Mouse (Mus musculus) midbrain, embryonic 10.5 days (tissue): ENCODE measurements at regions not wholly inside any gene's neighbourhood (a gene's known extent, or its start where the extent isn't known, plus 50 kb on each side); places are given as distances from the start of the nearest gene placed in this dataset.

Experiments
- DNase-seq: peaks from one replicate; pipeline ENCODE4 v3.0.0-alpha.2; 2017; ENCODE audit warnings: low spot score
- H3K27ac ChIP-seq: fragments of 300-500 bp; sonication (generic); replicated peaks from 2 replicates; pipeline ENCODE4 v1.5.1; 2016; ENCODE audit warnings: mild to moderate bottlenecking
- H3K27me3 ChIP-seq: fragments of 300-500 bp; sonication (generic); 2 replicates; pipeline ENCODE4 v1.6.1; 2016; ENCODE audit warnings: low read depth, mild to moderate bottlenecking; ENCODE audit not compliant: poor library complexity, severe bottlenecking
- H3K36me3 ChIP-seq: fragments of 300-500 bp; sonication (generic); 2 replicates; pipeline ENCODE4 v1.6.1; 2016; ENCODE audit warnings: mild to moderate bottlenecking, moderate library complexity
- H3K4me1 ChIP-seq: fragments of 300-500 bp; sonication (generic); 2 replicates; pipeline ENCODE4 v1.6.1; 2016
- H3K4me3 ChIP-seq: fragments of 300-500 bp; sonication (generic); 2 replicates; pipeline ENCODE4 v1.5.1; 2016; ENCODE audit warnings: mild to moderate bottlenecking, moderate library complexity
- H3K9me3 ChIP-seq: fragments of 300-500 bp; sonication (generic); replicated peaks from 2 replicates; pipeline ENCODE4 v1.6.1; 2016; ENCODE audit warnings: mild to moderate bottlenecking
- WGBS: fragments of 180-500 bp; shearing (Covaris S2); methylation state at CpG from one replicate; pipeline ENCODE4 v1.1.7; 2016; 5-methylcytosine and 5-hydroxymethylcytosine counted together

DNA sequence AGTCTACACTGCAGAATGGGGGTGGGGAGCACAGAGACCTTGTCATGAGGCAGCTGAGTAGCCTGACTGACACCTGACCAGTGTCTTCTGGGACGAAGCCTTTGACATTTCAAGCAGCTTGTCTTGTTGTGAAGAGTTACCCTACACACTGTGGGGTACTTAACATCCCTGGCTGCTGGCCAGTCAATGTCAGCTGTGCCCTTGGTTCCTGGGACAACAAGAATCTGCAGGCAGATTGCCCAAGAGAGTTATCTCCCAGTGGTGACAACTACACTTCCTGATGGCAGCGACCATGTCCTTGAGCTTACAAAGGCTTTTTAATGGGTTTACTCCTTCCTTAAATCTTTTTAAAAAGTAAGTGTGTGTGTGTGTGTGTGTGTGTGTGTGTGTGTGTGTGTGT, 184.2 kb downstream of the Utp6 start:
- no peak overlapping the region; the same call in 1 of the 2 replicates for H3K27ac ChIP-seq
- H3K27me3 ChIP-seq: peaks cover 69% of the 10 kb centered on the region
- DNase-seq: no peak
- no peaks in the 10 kb centered on the region for H3K9me3 ChIP-seq
- H3K36me3 ChIP-seq: no peaks in the 10 kb centered on the region
- WGBS: 81% methylated on average over 2 of the region's 2 CpGs
- peaks cover 51% of the 10 kb centered on the region for H3K4me1 ChIP-seq
- no peak overlapping the region for H3K4me3 ChIP-seq

DNA sequence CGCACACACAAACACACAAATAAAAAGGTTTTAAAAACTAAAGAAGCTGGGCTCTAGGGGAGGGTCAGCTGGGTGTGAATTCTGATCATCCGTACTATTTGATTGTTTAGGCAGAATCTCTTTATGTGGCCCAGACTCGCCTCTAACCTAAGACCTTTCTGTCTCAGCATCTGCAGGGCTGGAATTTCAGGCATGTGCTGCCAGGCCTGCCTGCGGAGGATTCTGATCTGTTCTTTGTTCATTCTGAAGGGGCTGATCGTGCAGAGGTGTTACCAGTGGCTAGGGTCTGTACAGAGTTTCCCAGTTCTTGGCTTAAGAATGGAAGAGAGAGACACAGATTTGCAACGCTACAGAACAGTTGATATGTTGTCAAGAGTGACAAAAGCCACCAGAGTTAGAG, 185.6 kb downstream of the Rab11fip4 start:
- H3K27ac ChIP-seq: peak overlapping the region; percentile 34
- 15% methylated on average over 6 of the region's 6 CpGs for WGBS
- no peaks in the 10 kb centered on the region for H3K36me3 ChIP-seq
- H3K9me3 ChIP-seq: no peaks in the 10 kb centered on the region
- H3K27me3 ChIP-seq: peaks cover 62% of the 10 kb centered on the region
- no peak overlapping the region for H3K4me3 ChIP-seq
- H3K4me1 ChIP-seq: peaks cover 49% of the 10 kb centered on the region
- DNase-seq: peak; percentile 50

GRCm38 (mm10) chr11:79773755-79774154, 182.7 kb downstream of the Rab11fip4 start:
- H3K9me3 ChIP-seq: no peaks in the 10 kb centered on the region; the same call in 1 of the 2 replicates
- 86% methylated on average over 1 of the region's 1 CpGs for WGBS
- peaks cover 36% of the 10 kb centered on the region for H3K4me1 ChIP-seq
- H3K27ac ChIP-seq: no peak overlapping the region
- no peak for DNase-seq
- H3K27me3 ChIP-seq: peaks cover 48% of the 10 kb centered on the region
- H3K36me3 ChIP-seq: no peaks in the 10 kb centered on the region
- no peak overlapping the region for H3K4me3 ChIP-seq

DNA sequence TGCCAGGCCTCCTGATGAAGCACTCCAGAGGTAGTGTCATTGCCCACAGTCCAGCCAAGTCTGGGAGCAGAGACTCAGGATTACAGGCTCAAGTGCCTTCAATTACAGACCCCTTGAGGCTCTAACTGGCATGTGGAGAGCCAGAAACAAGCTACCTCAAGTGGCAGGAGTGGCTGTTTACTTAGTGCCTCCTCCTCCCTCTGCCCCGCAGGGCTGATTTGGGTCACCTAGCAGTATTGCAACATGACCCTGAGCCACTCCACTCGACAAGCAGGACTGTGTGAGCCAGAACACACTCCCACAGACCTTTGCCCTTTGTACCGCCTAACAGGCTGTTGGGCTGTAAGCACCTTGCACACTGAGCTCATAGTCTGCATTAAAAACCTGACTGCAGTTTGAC, 180.4 kb downstream of the Rab11fip4 start:
- Histone ChIP-seq H3K4me1 (peaks cover 13% of the 10 kb centered on the region), H3K9me3 (no peaks in the 10 kb centered on the region; the same call in 1 of the 2 replicates), H3K4me3 (no peak overlapping the region), H3K27ac (no peak overlapping the region), H3K27me3 (peaks cover 25% of the 10 kb centered on the region), H3K36me3 (no peaks in the 10 kb centered on the region)
- no peak for DNase-seq
- WGBS: 37% methylated on average over 3 of the region's 3 CpGs

DNA sequence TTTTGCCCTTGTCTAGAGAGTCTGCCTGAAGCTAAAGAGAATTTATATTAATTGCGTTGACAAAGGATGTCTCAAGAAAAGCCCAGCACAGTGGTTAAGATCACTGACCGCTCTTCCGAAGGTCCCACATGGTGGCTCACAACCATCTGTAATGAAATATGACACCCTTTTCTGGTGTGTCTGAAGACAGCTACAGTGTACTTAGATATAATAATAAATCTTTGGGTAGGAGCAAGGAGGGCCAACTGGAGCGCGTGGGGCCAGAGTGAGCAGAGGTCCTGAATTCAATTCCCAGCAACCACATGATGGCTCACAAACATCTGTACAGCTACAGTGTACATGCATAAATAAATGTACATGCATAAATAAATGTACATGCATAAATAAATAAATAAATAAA, 176.1 kb downstream of the Rab11fip4 start:
- Histone ChIP-seq H3K4me3 (no peak overlapping the region), H3K27me3 (peaks cover 32% of the 10 kb centered on the region), H3K36me3 (no peaks in the 10 kb centered on the region), H3K27ac (no peak overlapping the region), H3K9me3 (no peaks in the 10 kb centered on the region; the same call in 1 of the 2 replicates), H3K4me1 (peaks cover 15% of the 10 kb centered on the region)
- DNase-seq: no peak
- 99% methylated on average over 5 of the region's 5 CpGs for WGBS

DNA sequence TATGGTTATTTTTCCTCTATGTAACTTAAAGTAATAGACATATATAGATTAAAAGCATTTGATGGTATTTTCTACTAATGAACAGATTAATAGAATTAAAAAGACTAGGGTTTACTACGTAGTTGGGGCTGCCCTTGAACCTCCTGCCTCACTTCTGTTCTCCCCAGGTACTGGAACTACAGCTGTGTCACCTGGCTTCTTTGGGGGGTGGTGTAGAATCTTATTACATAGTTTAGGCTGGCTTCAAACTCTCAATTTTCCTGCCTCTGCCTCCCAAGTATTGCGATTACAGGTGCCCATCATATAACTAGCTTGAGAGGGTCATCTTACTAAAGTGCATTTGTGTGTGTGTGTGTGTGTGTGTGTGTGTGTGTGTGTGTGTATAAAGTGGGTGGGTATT, 175.0 kb downstream of the Rab11fip4 start:
- Histone ChIP-seq H3K27ac (no peak overlapping the region), H3K27me3 (peaks cover 26% of the 10 kb centered on the region), H3K9me3 (no peaks in the 10 kb centered on the region; the same call in 1 of the 2 replicates), H3K4me1 (peaks cover 8% of the 10 kb centered on the region), H3K4me3 (no peak overlapping the region), H3K36me3 (no peaks in the 10 kb centered on the region)
- 88% methylated on average over 2 of the region's 2 CpGs for WGBS
- no peak for DNase-seq

GRCm38 (mm10) chr11:79765396-79765795, 174.4 kb downstream of the Rab11fip4 start:
- Histone ChIP-seq H3K4me1 (peaks cover 8% of the 10 kb centered on the region), H3K36me3 (no peaks in the 10 kb centered on the region), H3K9me3 (no peaks in the 10 kb centered on the region; the same call in 1 of the 2 replicates), H3K27ac (no peak overlapping the region), H3K4me3 (no peak overlapping the region), H3K27me3 (peaks cover 26% of the 10 kb centered on the region)
- no peak for DNase-seq
- WGBS: 38% methylated on average over 2 of the region's 2 CpGs

DNA sequence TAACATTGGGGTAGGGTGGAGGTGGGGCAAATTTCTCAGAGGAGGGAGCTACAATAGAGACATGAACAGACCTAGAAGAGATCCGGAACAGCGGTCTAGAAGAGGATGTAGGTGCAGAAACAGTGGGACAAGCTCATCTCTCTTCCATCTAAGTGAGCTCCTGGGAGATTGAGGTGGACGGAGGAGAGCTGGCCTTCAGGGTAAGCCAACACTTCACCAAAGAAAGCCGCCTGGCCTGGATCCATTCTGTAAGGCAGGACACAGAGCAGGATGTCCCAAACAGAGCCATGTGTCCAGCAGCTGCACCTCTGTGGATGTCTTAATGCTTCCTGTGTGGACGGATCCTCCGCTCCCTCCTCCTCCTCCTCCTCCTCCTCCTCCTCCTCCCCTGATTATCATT, 173.0 kb downstream of the Rab11fip4 start:
- Histone ChIP-seq H3K27ac (0 out of 2 replicates have a peak overlapping the region, but pooled peaks have one; percentile 28), H3K27me3 (peaks cover 22% of the 10 kb centered on the region), H3K4me3 (no peak overlapping the region), H3K9me3 (no peaks in the 10 kb centered on the region; the same call in 1 of the 2 replicates), H3K4me1 (peaks cover 8% of the 10 kb centered on the region), H3K36me3 (no peaks in the 10 kb centered on the region)
- no peak for DNase-seq
- WGBS: 85% methylated on average over 6 of the region's 6 CpGs

GRCm38 (mm10) chr11:79762654-79763053, 171.6 kb downstream of the Rab11fip4 start:
- no peak for DNase-seq
- Histone ChIP-seq H3K4me3 (no peak overlapping the region), H3K9me3 (no peaks in the 10 kb centered on the region), H3K27me3 (peaks cover 22% of the 10 kb centered on the region), H3K27ac (no peak overlapping the region; the same call in 1 of the 2 replicates), H3K36me3 (no peaks in the 10 kb centered on the region), H3K4me1 (peaks cover 8% of the 10 kb centered on the region)
- WGBS: 90% methylated on average over 2 of the region's 2 CpGs

DNA sequence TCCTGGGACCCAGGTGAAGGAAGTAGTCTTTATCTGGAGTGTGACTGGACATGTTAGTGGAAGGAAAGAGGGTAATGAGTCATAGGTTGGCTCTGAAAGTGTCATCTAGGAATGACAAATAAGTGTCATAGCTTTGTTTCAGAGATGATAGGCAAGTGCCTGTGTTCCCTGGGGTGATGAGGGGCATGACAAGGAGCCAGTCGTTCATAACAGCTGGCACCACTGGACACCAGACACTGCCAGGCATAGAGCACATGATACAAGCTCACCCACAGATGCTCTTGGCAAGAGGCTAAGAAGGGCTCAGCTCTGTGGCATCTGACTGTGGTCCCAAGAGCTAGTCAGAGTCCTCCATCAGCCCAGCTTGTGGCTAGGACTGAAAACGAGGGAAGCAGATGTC, 171.0 kb downstream of the Rab11fip4 start:
- WGBS: 81% methylated on average over 2 of the region's 2 CpGs
- Histone ChIP-seq H3K36me3 (no peaks in the 10 kb centered on the region), H3K4me1 (peaks cover 8% of the 10 kb centered on the region), H3K9me3 (no peaks in the 10 kb centered on the region), H3K27ac (no peak overlapping the region), H3K27me3 (peaks cover 22% of the 10 kb centered on the region), H3K4me3 (no peak overlapping the region)
- DNase-seq: no peak

- no peaks in the 10 kb centered on the region for H3K36me3 ChIP-seq
- H3K27me3 ChIP-seq: peaks cover 22% of the 10 kb centered on the region
- H3K4me1 ChIP-seq: peaks cover 7% of the 10 kb centered on the region
- 89% methylated on average over 4 of the region's 4 CpGs for WGBS
- H3K9me3 ChIP-seq: no peaks in the 10 kb centered on the region
- no peak for DNase-seq
- no peak overlapping the region for H3K4me3 ChIP-seq
- no peak overlapping the region for H3K27ac ChIP-seq
Measured at GRCm38 (mm10) chr11:79760533-79760932, 169.5 kb downstream of the Rab11fip4 start.

- no peak for DNase-seq
- Histone ChIP-seq H3K9me3 (no peaks in the 10 kb centered on the region), H3K27me3 (peaks cover 11% of the 10 kb centered on the region), H3K4me1 (peaks cover 2% of the 10 kb centered on the region; the same call in 1 of the 2 replicates), H3K27ac (no peak overlapping the region), H3K36me3 (no peaks in the 10 kb centered on the region), H3K4me3 (no peak overlapping the region)
- 93% methylated on average over 3 of the region's 3 CpGs for WGBS
Measured at GRCm38 (mm10) chr11:79758281-79758680, 167.3 kb downstream of the Rab11fip4 start.

DNA sequence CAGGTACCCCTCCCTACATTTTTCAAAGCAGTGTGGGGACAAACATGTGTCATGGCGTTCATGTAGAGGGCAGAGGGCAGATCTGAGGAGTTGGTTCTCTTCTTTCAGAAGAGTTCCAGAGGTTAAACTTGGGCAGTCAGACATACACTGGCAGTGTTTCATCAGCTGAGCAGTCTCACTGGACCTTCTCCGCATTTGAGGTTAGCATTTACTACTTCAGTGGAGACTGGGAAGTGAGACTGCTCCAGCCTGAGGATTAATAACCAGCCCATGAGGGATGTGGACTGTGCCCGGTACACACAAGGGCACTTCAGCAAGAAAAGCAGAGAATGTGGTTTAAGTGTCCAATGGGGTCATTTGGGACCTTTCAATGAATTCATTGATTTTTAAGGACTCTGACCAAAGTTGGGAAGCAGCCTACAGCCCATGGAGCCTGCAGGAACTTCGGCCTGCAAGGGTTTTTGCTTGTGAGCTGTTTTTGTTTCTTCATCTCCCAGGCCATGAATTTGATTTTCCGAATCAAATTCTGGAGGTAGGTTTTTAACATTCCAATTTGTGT, 166.6 kb downstream of the Rab11fip4 start:
- H3K4me3 ChIP-seq: no peak overlapping the region
- no peaks in the 10 kb centered on the region for H3K9me3 ChIP-seq
- H3K4me1 ChIP-seq: peaks cover 9% of the 10 kb centered on the region
- H3K27ac ChIP-seq: no peak overlapping the region
- WGBS: 90% methylated on average over 5 of the region's 5 CpGs
- no peaks in the 10 kb centered on the region for H3K36me3 ChIP-seq
- H3K27me3 ChIP-seq: peaks cover 4% of the 10 kb centered on the region; the same call in 1 of the 2 replicates
- no peak for DNase-seq
